Mouse (Mus musculus) stomach, embryonic 14.5 days (tissue): ENCODE data around the gene Erc1. TPM values are rescaled to one million over a fixed set of nuclear protein-coding genes. Genes with fewer than 3 reads are reported as not detected.

Experiments
- ATAC-seq: fragments of 200-750 bp; cut with Nextera tagmentation; 2 replicates; pipeline ENCODE4 v1.8.0; 2017; ENCODE audit warnings: low read depth, moderate TSS enrichment; ENCODE audit not compliant: insufficient number of reproducible peaks, insufficient read depth, low FRiP score
- H3K27ac ChIP-seq: fragments of 300-500 bp; sonication (generic); 2 replicates; pipeline ENCODE4 v1.5.1; 2014; ENCODE audit warnings: mild to moderate bottlenecking, low read length, moderate library complexity, mixed read lengths
- H3K27me3 ChIP-seq: fragments of 300-500 bp; sonication (generic); 2 replicates; pipeline ENCODE4 v1.6.1; 2014; ENCODE audit warnings: low read length, control low read depth, mixed read lengths; ENCODE audit not compliant: control insufficient read depth, insufficient read depth
- H3K36me3 ChIP-seq: fragments of 300-500 bp; sonication (generic); 2 replicates; pipeline ENCODE4 v1.6.1; 2014; ENCODE audit warnings: mild to moderate bottlenecking, control low read depth, low read length, moderate library complexity, mixed read lengths; ENCODE audit not compliant: control insufficient read depth, insufficient read depth
- H3K4me1 ChIP-seq: fragments of 300-500 bp; sonication (generic); 2 replicates; pipeline ENCODE4 v1.6.1; 2014; ENCODE audit warnings: low read length, control low read depth, mixed read lengths; ENCODE audit not compliant: control insufficient read depth, insufficient read depth
- H3K4me2 ChIP-seq: fragments of 300-500 bp; sonication (generic); replicated peaks from 2 replicates; pipeline ENCODE4 v1.6.1; 2014; ENCODE audit warnings: low read depth, low read length, control low read depth
- H3K4me3 ChIP-seq: fragments of 300-500 bp; sonication (generic); 2 replicates; pipeline ENCODE4 v1.5.1; 2014; ENCODE audit warnings: low read depth, low read length, control low read depth
- H3K9ac ChIP-seq: fragments of 300-500 bp; sonication (generic); replicated peaks from 2 replicates; pipeline ENCODE4 v1.6.1; 2014; ENCODE audit warnings: low read depth, mild to moderate bottlenecking, control low read depth, low read length, moderate library complexity, mixed read lengths
- H3K9me3 ChIP-seq: fragments of 300-500 bp; sonication (generic); 2 replicates; pipeline ENCODE4 v1.6.1; 2016; ENCODE audit warnings: low read depth, low read length, control low read depth; ENCODE audit not compliant: control insufficient read depth
- WGBS: fragments of 180-500 bp; shearing (Covaris S2); extraction: QIAGEN DNeasy Blood & Tissue Kit; methylation state at CpG from one replicate; pipeline ENCODE4 v1.1.7; 2014; 5-methylcytosine and 5-hydroxymethylcytosine counted together
- polyA plus RNA-seq: library from polyadenylated mRNA; unstranded; fragments of >200 nt; fragmentation: Nextera tagmentation; extraction: Ambion mirVana; gene quantifications from 2 replicates; pipeline ENCODE4 v1.2.1, GENCODE M21; 2014

Erc1 gene
- polyA plus RNA-seq, 1 experiment from 2014 or later, result 27.5 TPM

DNA sequence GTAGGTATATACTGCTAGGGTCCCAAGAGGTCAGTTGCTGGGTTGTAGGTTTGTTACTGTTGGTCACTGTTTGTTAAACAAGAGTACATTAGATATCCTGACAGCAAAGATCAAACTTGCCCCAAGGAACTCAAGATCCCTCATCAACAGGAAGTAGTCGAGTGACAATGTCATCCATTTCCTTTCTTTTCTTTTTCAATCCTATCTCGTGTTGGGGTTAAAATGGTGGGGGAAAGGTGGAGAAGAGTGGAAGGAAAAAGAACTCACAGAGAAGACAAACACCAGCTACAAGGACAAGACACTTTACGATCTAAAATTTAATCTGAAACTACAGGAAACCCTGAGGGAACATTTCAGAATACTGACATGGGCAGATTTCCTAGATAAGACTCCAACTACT, 92.1 kb downstream of the Erc1 start:
- Histone ChIP-seq H3K4me1 (no peaks in the 10 kb centered on the region), H3K36me3 (peaks cover 13% of the 10 kb centered on the region), H3K27me3 (no peaks in the 10 kb centered on the region), H3K27ac (no peak overlapping the region), H3K9ac (no peak overlapping the region), H3K9me3 (no peaks in the 10 kb centered on the region), H3K4me2 (no peak overlapping the region), H3K4me3 (no peak overlapping the region)
- no peak for ATAC-seq
- WGBS, result 65% methylated on average over 3 of the region's 3 CpGs

DNA sequence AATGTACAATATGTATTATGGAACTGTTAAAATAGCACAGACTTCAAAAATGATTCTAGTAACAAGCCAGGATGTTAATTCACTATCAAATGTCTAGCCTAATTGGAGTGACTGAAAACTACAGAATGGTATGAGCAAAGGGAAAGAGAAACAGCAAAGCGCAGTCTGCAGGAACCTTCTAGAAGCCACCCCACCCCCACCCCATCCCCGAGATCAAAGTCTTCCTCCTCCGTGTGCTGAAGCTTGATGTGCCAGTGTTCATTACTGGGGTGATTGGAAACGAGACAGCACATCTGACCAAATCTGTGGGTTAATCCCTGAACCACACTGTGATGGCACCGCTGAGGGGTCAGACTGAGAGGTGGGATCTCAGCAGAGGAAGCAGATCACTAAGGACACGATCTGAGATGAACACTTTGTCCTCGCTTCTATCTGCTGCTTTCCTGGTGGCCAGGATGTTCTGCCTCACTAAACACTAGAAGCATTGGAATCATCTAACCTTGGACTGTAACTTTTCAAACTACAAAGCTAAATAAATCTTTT, 98.8 kb downstream of the Erc1 start:
- Histone ChIP-seq H3K27ac (no peak overlapping the region), H3K27me3 (no peaks in the 10 kb centered on the region), H3K4me2 (no peak overlapping the region), H3K4me3 (no peak overlapping the region), H3K9me3 (no peaks in the 10 kb centered on the region), H3K9ac (no peak overlapping the region), H3K4me1 (no peaks in the 10 kb centered on the region), H3K36me3 (peaks cover 14% of the 10 kb centered on the region)
- WGBS, result 85% methylated on average over 7 of the region's 7 CpGs
- no peak for ATAC-seq

GRCm38 (mm10) chr6:119741861-119742260, 106.1 kb downstream of the Erc1 start:
- H3K36me3 ChIP-seq, result peaks cover 13% of the 10 kb centered on the region
- H3K4me3 ChIP-seq, result no peak overlapping the region
- ATAC-seq, result no peak
- H3K27ac ChIP-seq, result no peak overlapping the region
- H3K9ac ChIP-seq, result no peak overlapping the region
- H3K9me3 ChIP-seq, result no peaks in the 10 kb centered on the region
- no peaks in the 10 kb centered on the region for H3K27me3 ChIP-seq
- H3K4me1 ChIP-seq, result no peaks in the 10 kb centered on the region
- no peak overlapping the region for H3K4me2 ChIP-seq
- 74% methylated on average over 2 of the region's 2 CpGs for WGBS

GRCm38 (mm10) chr6:119740541-119740940, 107.4 kb downstream of the Erc1 start:
- H3K27me3 ChIP-seq, result no peaks in the 10 kb centered on the region
- ATAC-seq, result no peak
- H3K36me3 ChIP-seq, result peaks cover 13% of the 10 kb centered on the region
- WGBS, result 88% methylated on average over 3 of the region's 3 CpGs
- no peak overlapping the region for H3K27ac ChIP-seq
- H3K9ac ChIP-seq, result no peak overlapping the region
- no peak overlapping the region for H3K4me2 ChIP-seq
- H3K4me1 ChIP-seq, result no peaks in the 10 kb centered on the region
- H3K9me3 ChIP-seq, result no peaks in the 10 kb centered on the region
- H3K4me3 ChIP-seq, result no peak overlapping the region

GRCm38 (mm10) chr6:119738638-119739375, 109.2 kb downstream of the Erc1 start:
- no peak overlapping the region for H3K4me2 ChIP-seq
- no peak overlapping the region for H3K27ac ChIP-seq
- H3K9me3 ChIP-seq, result no peaks in the 10 kb centered on the region
- H3K27me3 ChIP-seq, result no peaks in the 10 kb centered on the region
- no peak overlapping the region for H3K4me3 ChIP-seq
- no peak for ATAC-seq
- 87% methylated on average over 4 of the region's 4 CpGs for WGBS
- peaks cover 13% of the 10 kb centered on the region for H3K36me3 ChIP-seq
- H3K9ac ChIP-seq, result no peak overlapping the region
- no peaks in the 10 kb centered on the region for H3K4me1 ChIP-seq

DNA sequence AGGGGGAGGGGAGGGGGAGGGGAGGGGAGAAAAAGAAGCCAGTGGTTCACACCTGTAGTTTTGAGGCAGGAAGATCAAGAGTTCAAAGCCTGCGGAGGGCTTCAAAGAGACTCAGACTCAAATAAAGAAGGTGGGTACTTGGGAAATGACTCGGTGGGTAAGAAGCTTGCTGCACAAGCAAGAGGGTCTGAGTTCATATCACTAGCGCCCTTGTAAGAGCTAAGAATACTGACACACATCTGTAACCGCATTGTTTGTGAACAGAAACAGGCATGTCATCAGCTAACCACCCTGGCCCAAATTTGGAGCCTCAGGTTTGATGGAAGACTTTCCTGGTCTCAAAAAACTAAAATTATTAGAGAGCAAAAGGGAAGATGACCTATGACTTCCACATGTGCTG, 110.3 kb downstream of the Erc1 start:
- H3K27ac ChIP-seq, result no peak overlapping the region

GRCm38 (mm10) chr6:119735937-119736336, 112.0 kb downstream of the Erc1 start:
- ATAC-seq, result no peak
- Histone ChIP-seq H3K4me1 (no peaks in the 10 kb centered on the region), H3K4me3 (no peak overlapping the region), H3K9ac (no peak overlapping the region), H3K27ac (no peak overlapping the region), H3K27me3 (no peaks in the 10 kb centered on the region), H3K36me3 (no peaks in the 10 kb centered on the region; the same call in 1 of the 2 replicates), H3K9me3 (no peaks in the 10 kb centered on the region), H3K4me2 (no peak overlapping the region)
- 83% methylated on average over 2 of the region's 2 CpGs for WGBS

More for the DNA sequence above, 110.3 kb downstream of the Erc1 start:
- no peak for ATAC-seq
- 95% methylated on average over 4 of the region's 4 CpGs for WGBS
- Histone ChIP-seq H3K9me3 (no peaks in the 10 kb centered on the region), H3K4me3 (no peak overlapping the region), H3K9ac (no peak overlapping the region), H3K4me1 (no peaks in the 10 kb centered on the region), H3K27me3 (no peaks in the 10 kb centered on the region), H3K4me2 (no peak overlapping the region), H3K36me3 (peaks cover 8% of the 10 kb centered on the region)

GRCm38 (mm10) chr6:119731155-119731554, 116.8 kb downstream of the Erc1 start:
- H3K27ac ChIP-seq, result no peak overlapping the region
- 89% methylated on average over 2 of the region's 2 CpGs for WGBS
- no peaks in the 10 kb centered on the region for H3K9me3 ChIP-seq
- ATAC-seq, result no peak
- H3K4me3 ChIP-seq, result no peak overlapping the region
- H3K27me3 ChIP-seq, result no peaks in the 10 kb centered on the region
- H3K4me1 ChIP-seq, result no peaks in the 10 kb centered on the region
- no peak overlapping the region for H3K4me2 ChIP-seq
- H3K9ac ChIP-seq, result no peak overlapping the region
- H3K36me3 ChIP-seq, result no peaks in the 10 kb centered on the region; the same call in 1 of the 2 replicates
